Mouse (Mus musculus) forebrain, embryonic 11.5 days (tissue): ENCODE measurements around the gene Dysf. TPM values are rescaled to one million over a fixed set of nuclear protein-coding genes. Genes with fewer than 3 reads are reported as not detected.
A peak's percentile ranks its signal among the peaks of the same experiment; 100 is the strongest.

Experiments
- ATAC-seq: fragments of 200-750 bp; cut with Nextera tagmentation; replicated peaks from 2 replicates; pipeline ENCODE4 v1.8.0; 2017; ENCODE audit warnings: moderate TSS enrichment; ENCODE audit not compliant: low FRiP score
- DNase-seq: peaks from one replicate; pipeline ENCODE4 v3.0.0-alpha.2; 2017; ENCODE audit warnings: low spot score
- H3K27ac ChIP-seq: fragments of 300-500 bp; sonication (generic); 2 replicates; pipeline ENCODE4 v1.5.1; 2014; ENCODE audit warnings: low read depth, low read length
- H3K27me3 ChIP-seq: fragments of 300-500 bp; sonication (generic); 2 replicates; pipeline ENCODE4 v1.6.1; 2014; ENCODE audit warnings: mild to moderate bottlenecking, low read length, mixed read lengths; ENCODE audit not compliant: control insufficient read depth, insufficient read depth
- H3K36me3 ChIP-seq: fragments of 300-500 bp; sonication (generic); 2 replicates; pipeline ENCODE4 v1.6.1; 2014; ENCODE audit warnings: mild to moderate bottlenecking, low read length, moderate library complexity, mixed read lengths; ENCODE audit not compliant: control insufficient read depth, insufficient read depth
- H3K4me1 ChIP-seq: fragments of 300-500 bp; sonication (generic); replicated peaks from 2 replicates; pipeline ENCODE4 v1.6.1; 2014; ENCODE audit warnings: low read length, mixed read lengths; ENCODE audit not compliant: control insufficient read depth, insufficient read depth
- H3K4me2 ChIP-seq: fragments of 300-500 bp; sonication (generic); 2 replicates; pipeline ENCODE4 v1.6.1; 2014; ENCODE audit warnings: low read depth, mild to moderate bottlenecking, low read length, moderate library complexity, mixed read lengths; ENCODE audit not compliant: severe bottlenecking
- H3K4me3 ChIP-seq: fragments of 300-500 bp; sonication (generic); 2 replicates; pipeline ENCODE4 v1.5.1; 2014; ENCODE audit warnings: low read depth, low read length
- H3K9ac ChIP-seq: fragments of 300-500 bp; sonication (generic); 2 replicates; pipeline ENCODE4 v1.6.1; 2014; ENCODE audit warnings: low read length
- H3K9me3 ChIP-seq: fragments of 300-500 bp; sonication (generic); 2 replicates; pipeline ENCODE4 v1.6.1; 2016; ENCODE audit warnings: low read length, mixed read lengths; ENCODE audit not compliant: control insufficient read depth
- WGBS: fragments of 180-500 bp; shearing (Covaris S2); extraction: QIAGEN DNeasy Blood & Tissue Kit; methylation state at CpG from one replicate; pipeline ENCODE4 v1.1.7; 2014; 5-methylcytosine and 5-hydroxymethylcytosine counted together
- polyA plus RNA-seq: library from polyadenylated mRNA; unstranded; fragments of >200 nt; fragmentation: Nextera tagmentation; extraction: Ambion mirVana; gene quantifications from 2 replicates; pipeline ENCODE4 v1.2.1, GENCODE M21; 2014

Dysf gene
- polyA plus RNA-seq, 1 experiment from 2014 or later, result 3.4 TPM

DNA sequence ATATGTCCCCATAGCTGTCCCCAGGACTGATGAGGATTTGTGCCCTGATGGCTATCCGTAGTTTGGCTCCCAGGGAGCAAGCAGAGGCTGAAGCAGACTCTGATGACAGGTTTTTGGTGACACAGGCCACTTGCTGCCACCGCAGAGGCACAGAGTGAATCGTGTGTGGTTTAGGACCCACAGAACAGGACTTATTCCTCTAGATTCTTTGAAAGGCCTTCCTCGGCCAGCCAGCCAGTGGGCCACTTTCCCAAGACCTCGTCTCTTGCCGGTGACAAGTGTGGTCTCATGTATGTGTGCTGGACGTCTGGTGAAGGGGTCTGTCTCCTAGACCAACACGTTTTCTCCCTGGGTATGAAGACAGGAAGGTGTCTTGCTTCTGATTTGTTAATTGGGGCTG, 48.8 kb downstream of the Dysf start:
- 89% methylated on average over 8 of the region's 8 CpGs for WGBS
- H3K9ac ChIP-seq, result no peak overlapping the region

GRCm38 (mm10) chr6:84058671-84059141, 50.3 kb downstream of the Dysf start:
- ATAC-seq (no peak), DNase-seq (no peak)
- H3K4me3 ChIP-seq, result no peak overlapping the region
- no peak overlapping the region for H3K27ac ChIP-seq
- no peak overlapping the region for H3K4me2 ChIP-seq
- no peak overlapping the region for H3K9ac ChIP-seq
- H3K9me3 ChIP-seq, result no peaks in the 10 kb centered on the region
- no peaks in the 10 kb centered on the region for H3K36me3 ChIP-seq
- WGBS, result 68% methylated on average over 5 of the region's 5 CpGs
- H3K27me3 ChIP-seq, result no peaks in the 10 kb centered on the region
- H3K4me1 ChIP-seq, result no peaks in the 10 kb centered on the region

More for the DNA sequence above, 48.8 kb downstream of the Dysf start:
- H3K27ac ChIP-seq, result no peak overlapping the region
- ATAC-seq (no peak), DNase-seq (peak; percentile 35)
- H3K36me3 ChIP-seq, result no peaks in the 10 kb centered on the region
- no peaks in the 10 kb centered on the region for H3K9me3 ChIP-seq
- H3K4me1 ChIP-seq, result no peaks in the 10 kb centered on the region
- no peaks in the 10 kb centered on the region for H3K27me3 ChIP-seq
- H3K4me3 ChIP-seq, result no peak overlapping the region
- no peak overlapping the region for H3K4me2 ChIP-seq

DNA sequence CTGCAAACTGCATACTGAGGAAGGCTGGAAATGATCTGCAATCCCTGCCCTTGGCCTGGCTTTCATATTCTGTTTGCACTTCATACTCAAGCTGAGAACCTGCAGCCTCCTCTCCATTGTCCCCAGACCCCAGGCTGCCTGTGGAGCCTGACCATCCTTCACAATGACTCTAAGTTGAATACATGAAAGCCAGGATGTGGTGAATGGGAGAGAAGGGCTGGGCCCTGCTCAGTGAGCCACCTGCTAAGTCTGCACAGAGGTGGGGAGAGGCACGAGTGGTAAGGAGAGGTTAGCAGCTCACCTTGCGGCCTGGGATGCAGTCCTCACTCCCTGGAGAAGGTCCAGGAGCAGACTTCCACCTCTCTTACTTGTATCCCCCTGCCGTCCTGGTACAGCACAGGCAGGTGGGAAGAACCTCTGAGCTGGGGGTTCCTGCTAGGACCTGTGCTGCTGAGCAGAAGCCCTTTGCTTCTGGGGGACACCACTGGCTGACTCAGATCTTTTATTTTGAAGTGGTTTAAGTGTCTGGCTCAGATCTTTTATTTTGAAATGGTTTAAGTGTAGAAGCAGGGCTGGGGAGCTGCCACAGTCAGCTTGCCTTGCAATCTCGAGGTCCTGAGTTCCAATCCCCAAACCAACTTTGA, 51.5 kb downstream of the Dysf start:
- Histone ChIP-seq H3K9me3 (no peaks in the 10 kb centered on the region), H3K4me3 (no peak overlapping the region), H3K27ac (no peak overlapping the region), H3K9ac (no peak overlapping the region), H3K36me3 (no peaks in the 10 kb centered on the region), H3K27me3 (no peaks in the 10 kb centered on the region), H3K4me2 (no peak overlapping the region), H3K4me1 (no peaks in the 10 kb centered on the region)
- 47% methylated on average over 4 of the region's 4 CpGs for WGBS
- ATAC-seq (no peak), DNase-seq (no peak)

DNA sequence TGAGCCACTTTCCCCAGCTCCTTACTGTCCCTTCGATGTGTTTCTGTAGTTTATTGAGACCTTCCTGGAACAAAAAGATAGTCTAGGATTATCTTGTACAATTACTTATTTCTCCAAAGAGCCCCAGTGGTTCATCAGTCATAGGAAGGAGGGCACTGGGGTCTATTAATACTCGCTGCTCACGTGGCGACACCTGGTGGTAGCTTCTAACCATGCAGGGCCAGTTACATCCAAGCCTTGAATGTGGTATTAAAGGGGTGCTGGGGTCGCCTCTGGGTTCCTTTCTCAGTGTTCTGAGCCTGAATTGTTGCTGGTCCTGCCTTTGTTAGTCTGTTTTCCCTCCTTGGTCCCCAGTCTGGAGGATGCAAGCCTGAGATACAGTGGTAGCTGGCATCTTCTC, 52.9 kb downstream of the Dysf start:
- Histone ChIP-seq H3K36me3 (no peaks in the 10 kb centered on the region), H3K4me2 (no peak overlapping the region), H3K9ac (no peak overlapping the region), H3K9me3 (no peaks in the 10 kb centered on the region), H3K27me3 (no peaks in the 10 kb centered on the region), H3K4me3 (no peak overlapping the region), H3K27ac (no peak overlapping the region), H3K4me1 (no peaks in the 10 kb centered on the region)
- DNase-seq, result peak; percentile 85
- WGBS, result 8% methylated on average over 5 of the region's 5 CpGs
- no peak for ATAC-seq

GRCm38 (mm10) chr6:84062541-84062940, 54.2 kb downstream of the Dysf start:
- 67% methylated on average over 5 of the region's 5 CpGs for WGBS
- Histone ChIP-seq H3K9me3 (no peaks in the 10 kb centered on the region), H3K4me3 (no peak overlapping the region), H3K27ac (no peak overlapping the region), H3K9ac (no peak overlapping the region), H3K27me3 (no peaks in the 10 kb centered on the region), H3K4me2 (no peak overlapping the region), H3K36me3 (no peaks in the 10 kb centered on the region), H3K4me1 (no peaks in the 10 kb centered on the region)
- no peak for DNase-seq
- no peak for ATAC-seq

GRCm38 (mm10) chr6:84068236-84068635, 59.8 kb downstream of the Dysf start:
- 86% methylated on average over 5 of the region's 5 CpGs for WGBS
- no peak for ATAC-seq
- H3K9ac ChIP-seq, result no peak overlapping the region
- no peaks in the 10 kb centered on the region for H3K36me3 ChIP-seq
- H3K27ac ChIP-seq, result no peak overlapping the region
- DNase-seq, result no peak
- no peak overlapping the region for H3K4me3 ChIP-seq
- no peaks in the 10 kb centered on the region for H3K27me3 ChIP-seq
- H3K4me1 ChIP-seq, result no peaks in the 10 kb centered on the region
- no peaks in the 10 kb centered on the region for H3K9me3 ChIP-seq
- H3K4me2 ChIP-seq, result no peak overlapping the region

GRCm38 (mm10) chr6:84070251-84070650, 61.9 kb downstream of the Dysf start:
- H3K36me3 ChIP-seq, result no peaks in the 10 kb centered on the region
- no peak overlapping the region for H3K27ac ChIP-seq
- no peak overlapping the region for H3K4me2 ChIP-seq
- no peak for ATAC-seq
- H3K27me3 ChIP-seq, result no peaks in the 10 kb centered on the region
- no peaks in the 10 kb centered on the region for H3K4me1 ChIP-seq
- no peak for DNase-seq
- no peak overlapping the region for H3K4me3 ChIP-seq
- H3K9ac ChIP-seq, result no peak overlapping the region
- H3K9me3 ChIP-seq, result no peaks in the 10 kb centered on the region
- 84% methylated on average over 6 of the region's 6 CpGs for WGBS

DNA sequence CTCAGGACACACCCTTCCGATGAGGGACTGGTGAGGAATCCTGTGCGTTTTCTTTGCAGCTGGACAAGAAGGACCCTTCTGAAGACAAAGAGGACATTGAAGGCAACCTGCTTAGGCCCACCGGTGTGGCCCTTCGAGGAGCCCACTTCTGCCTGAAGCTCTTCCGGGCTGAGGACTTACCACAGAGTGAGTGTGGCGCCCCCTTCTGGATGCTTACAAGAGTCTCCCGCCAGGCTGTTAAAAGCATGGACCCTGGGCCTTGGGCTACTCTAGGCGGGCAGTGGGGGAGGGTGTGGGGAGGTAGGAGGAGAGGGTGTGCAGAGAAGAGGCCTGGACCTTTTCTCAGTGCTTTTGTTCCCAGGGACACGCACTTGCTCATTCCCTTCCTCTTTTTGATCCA, 64.2 kb downstream of the Dysf start:
- Histone ChIP-seq H3K9me3 (no peaks in the 10 kb centered on the region), H3K4me3 (no peak overlapping the region), H3K27me3 (no peaks in the 10 kb centered on the region), H3K36me3 (no peaks in the 10 kb centered on the region), H3K9ac (no peak overlapping the region), H3K4me2 (no peak overlapping the region), H3K4me1 (no peaks in the 10 kb centered on the region), H3K27ac (no peak overlapping the region)
- ATAC-seq (no peak), DNase-seq (no peak)
- WGBS, result 69% methylated on average over 9 of the region's 9 CpGs

- no peak overlapping the region for H3K4me3 ChIP-seq
- DNase-seq (no peak), ATAC-seq (no peak)
- 43% methylated on average over 1 of the region's 1 CpGs for WGBS
- H3K36me3 ChIP-seq, result no peaks in the 10 kb centered on the region
- no peaks in the 10 kb centered on the region for H3K27me3 ChIP-seq
- no peak overlapping the region for H3K9ac ChIP-seq
- H3K4me2 ChIP-seq, result no peak overlapping the region
- H3K9me3 ChIP-seq, result no peaks in the 10 kb centered on the region
- H3K4me1 ChIP-seq, result no peaks in the 10 kb centered on the region
- H3K27ac ChIP-seq, result no peak overlapping the region
Observed at GRCm38 (mm10) chr6:84078172-84078571, 69.8 kb downstream of the Dysf start.
